Mouse (Mus musculus) bone marrow macrophage, adult 2 months (primary cell): ENCODE measurements around the gene Ndufa6.
A peak's percentile ranks its signal among the peaks of the same experiment; 100 is the strongest.

Experiments used
- CTCF ChIP-seq: IDR thresholded peaks from 2 replicates; pipeline ENCODE4 v1.5.1; 2012; ENCODE audit warnings: low read depth, mild to moderate bottlenecking, low read length, moderate library complexity
- POLR2A ChIP-seq: IDR thresholded peaks from 2 replicates; pipeline ENCODE4 v1.6.1; 2012; ENCODE audit warnings: mild to moderate bottlenecking, low read depth, low read length, borderline replicate concordance

DNA sequence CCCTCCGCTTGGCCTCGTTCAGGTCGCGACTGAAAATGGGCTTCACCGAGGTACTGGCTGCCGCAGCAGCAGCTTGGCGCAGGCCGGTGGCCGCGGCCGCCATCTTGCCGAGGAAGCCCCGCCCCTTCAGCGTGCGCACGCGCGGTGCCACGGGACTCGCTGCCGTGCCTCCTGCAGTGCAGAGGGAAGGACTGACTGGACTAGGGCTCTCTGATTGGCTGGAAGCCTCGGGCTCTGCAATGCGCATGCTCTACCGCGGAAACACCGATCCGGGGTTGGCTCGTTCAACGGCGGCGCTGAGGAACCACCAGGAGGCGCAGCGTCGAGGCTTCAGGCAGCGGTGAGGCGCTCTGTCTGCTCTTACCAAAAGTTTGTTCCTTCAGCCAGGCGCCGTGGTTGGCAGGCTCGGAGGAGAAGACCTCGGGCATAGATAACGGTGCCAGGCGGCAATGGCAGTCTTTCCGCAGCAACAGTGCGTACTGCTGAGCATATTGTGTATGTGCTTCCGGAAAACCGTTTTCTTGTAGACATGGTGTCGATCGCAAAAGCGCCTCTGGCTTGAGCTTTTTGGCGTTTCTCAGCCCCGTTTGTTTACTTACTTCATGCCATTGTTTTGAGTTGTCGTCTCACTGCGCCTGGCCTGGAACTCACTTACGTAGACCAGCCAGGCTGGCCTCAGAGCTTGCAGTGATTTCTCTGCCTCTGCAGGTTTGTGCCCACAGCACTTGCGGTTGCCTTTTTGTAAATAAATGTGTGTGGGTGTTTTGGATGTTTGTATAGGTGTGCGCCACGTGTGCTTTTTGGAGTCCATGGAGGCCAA lies at the start of gene Ndufa6:
- TF ChIP-seq POLR2A (peak; percentile 96), CTCF (peak; percentile 41; the same call in 1 of the 2 replicates)
